Mouse (Mus musculus) thymus, postnatal 25 days (tissue): ENCODE results near the gene Tmprss2.
"Not testable (repeated sequence)": the region's sequence is repeated elsewhere in the genome, so short reads cannot be mapped to it uniquely, and the experiment has no call there.

Experiments used
- DNase-seq: peaks from one replicate; pipeline ENCODE4 v3.0.0; 2022

Gene Tmprss2

DNA sequence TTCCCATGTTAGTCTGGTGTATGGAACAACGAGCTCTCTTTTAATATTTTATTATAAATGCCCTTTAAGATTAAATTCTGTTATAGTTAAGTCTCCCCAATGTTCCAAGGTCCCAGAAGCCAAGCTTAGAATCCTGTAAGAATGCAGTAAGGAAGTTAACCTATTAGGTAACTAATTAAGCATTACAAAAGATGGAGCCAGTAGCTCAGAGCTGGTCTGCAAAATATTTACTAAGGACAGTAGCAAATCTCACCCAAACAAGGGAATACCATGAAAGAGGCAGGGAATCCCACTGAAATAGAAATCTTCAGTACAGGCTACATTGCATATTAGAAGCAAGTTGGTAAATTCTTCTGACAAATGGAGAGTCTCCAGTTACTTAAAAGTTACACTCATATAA lies 28.1 kb downstream of the Tmprss2 start:
- DNase-seq: not testable (repeated sequence)

DNA sequence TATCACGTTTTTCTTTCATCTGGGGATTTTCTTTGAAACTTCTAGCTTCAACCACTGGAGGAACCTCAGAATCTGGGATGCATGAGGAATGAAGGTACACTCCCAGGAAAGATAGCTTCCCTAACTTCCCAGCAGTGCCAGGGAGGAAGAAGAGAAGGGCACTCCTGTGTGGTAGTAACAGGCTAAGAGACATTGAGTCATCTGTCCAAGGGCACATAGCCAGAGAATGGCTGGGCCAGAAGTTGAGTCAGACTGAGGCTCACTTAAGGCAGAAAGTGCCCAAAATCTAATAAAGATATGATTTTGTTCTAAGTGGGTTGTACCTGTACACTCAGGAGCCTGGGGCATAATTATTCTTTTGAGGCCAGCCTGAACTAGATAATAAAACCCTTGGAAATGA lies 41.6 kb downstream of the Tmprss2 start:
- DNase-seq: no peak

- DNase-seq: peak; percentile 47
Observed at GRCm38 (mm10) chr16:97568662-97569061, 42.3 kb downstream of the Tmprss2 start.

GRCm38 (mm10) chr16:97544340-97544739 lies 66.7 kb downstream of the Tmprss2 start:
- DNase-seq: no peak

DNA sequence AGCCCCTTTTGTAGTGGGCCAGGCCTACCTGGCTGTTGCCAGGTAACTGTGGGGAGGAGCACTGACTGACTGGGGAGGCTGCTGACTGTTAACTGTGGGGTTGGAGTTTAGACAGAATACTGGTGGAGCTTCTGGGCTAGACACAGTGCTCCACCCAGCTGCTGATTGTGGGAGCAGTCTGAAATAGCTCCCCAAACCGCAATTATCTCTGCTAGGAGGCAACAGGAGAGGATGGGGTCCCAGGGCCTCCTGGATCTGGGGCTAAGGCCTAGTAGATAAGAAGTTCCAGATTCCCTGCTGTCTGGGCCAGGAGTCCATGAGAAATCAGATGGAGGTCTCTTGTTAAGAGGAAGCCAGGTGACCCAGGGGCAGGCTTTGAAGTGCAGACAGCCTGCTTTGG lies 74.1 kb downstream of the Tmprss2 start:
- no peak for DNase-seq

- DNase-seq: peak; percentile 69
Observed at GRCm38 (mm10) chr16:97535808-97536413, 75.1 kb downstream of the Tmprss2 start.

- DNase-seq: peak; percentile 32
Observed at GRCm38 (mm10) chr16:97534876-97535461, 76.0 kb downstream of the Tmprss2 start.

- DNase-seq: no peak
Observed at GRCm38 (mm10) chr16:97534448-97534847, 76.5 kb downstream of the Tmprss2 start.

- no peak for DNase-seq
Observed at GRCm38 (mm10) chr16:97533751-97534150, 77.2 kb downstream of the Tmprss2 start.

DNA sequence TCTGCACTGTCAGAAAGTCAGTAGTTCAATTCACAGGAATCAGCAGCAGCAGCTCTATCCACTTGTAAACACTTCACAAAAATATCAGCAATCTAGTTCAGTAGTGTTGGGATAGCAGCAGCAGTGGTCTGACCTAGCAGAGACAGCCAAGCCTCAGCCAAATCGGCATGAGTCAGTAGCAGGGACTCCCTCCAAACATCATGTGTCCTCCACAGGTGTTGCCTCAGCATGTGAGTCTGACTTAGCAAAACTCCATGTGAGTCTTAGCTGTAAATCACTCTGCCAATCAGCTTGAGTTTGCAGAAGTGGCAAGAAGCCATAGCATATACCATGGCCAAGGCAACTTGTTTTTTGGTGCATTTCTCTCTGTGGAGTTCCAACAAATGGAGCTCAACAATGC lies 77.9 kb downstream of the Tmprss2 start:
- DNase-seq: no peak

DNA sequence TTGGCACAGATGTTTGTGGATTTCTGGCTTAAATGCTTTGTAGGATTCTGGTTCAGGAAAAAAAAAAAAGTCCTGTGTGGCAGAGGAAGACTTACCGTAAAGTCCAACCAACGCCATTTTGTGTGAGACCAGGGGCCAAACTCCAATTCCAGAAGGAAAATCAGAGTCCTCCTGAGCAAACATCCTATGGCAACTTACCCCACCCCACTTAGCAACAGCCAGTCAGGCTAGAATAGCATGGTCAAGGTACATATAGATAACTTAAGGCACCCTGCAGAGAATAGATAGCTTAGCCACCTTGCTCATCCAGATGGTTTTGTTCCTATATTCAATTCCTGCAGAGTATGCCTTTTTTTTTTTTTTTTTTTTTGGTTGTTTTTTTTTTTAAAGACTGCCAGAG lies 81.8 kb downstream of the Tmprss2 start:
- no peak for DNase-seq

GRCm38 (mm10) chr16:97523024-97523423 lies 88.0 kb downstream of the Tmprss2 start:
- peak; percentile 37 for DNase-seq

GRCm38 (mm10) chr16:97521983-97522382 lies 89.0 kb downstream of the Tmprss2 start:
- DNase-seq: no peak

DNA sequence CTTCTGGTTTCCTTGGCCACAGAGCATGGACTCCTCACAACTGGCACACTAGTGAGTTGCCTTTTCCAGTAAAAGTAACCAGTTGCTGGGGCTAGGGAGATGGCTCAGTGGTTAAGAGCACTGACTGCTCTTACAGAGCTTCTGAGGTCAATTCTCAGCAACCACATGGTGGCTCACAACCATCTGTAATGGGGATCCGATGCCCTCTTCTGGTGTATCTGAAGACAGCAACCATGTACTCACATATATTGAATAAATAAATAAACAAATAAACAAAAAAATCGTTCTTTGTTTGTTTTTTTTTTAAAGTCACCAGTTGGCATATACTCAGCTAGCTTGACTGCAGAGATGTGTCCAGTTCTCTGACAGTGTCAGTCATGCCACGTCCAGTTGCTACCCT lies 94.7 kb downstream of the Tmprss2 start:
- no peak for DNase-seq
